Mouse (Mus musculus) hindbrain, embryonic 15.5 days (tissue): ENCODE data around the gene Lrrc25. TPM values are rescaled to one million over a fixed set of nuclear protein-coding genes. Genes with fewer than 3 reads are reported as not detected.
A peak's percentile ranks its signal among the peaks of the same experiment; 100 is the strongest.
"Not testable (repeated sequence)": the region's sequence is repeated elsewhere in the genome, so short reads cannot be mapped to it uniquely, and the experiment has no call there.

ENCODE experiments used
- ATAC-seq: fragments of 200-750 bp; cut with Nextera tagmentation; 2 replicates; pipeline ENCODE4 v1.8.0; 2017; ENCODE audit warnings: low read depth, moderate number of reproducible peaks, moderate TSS enrichment; ENCODE audit not compliant: low FRiP score
- H3K27ac ChIP-seq: fragments of 300-500 bp; sonication (generic); replicated peaks from 2 replicates; pipeline ENCODE4 v1.5.1; 2015; ENCODE audit warnings: mild to moderate bottlenecking, inconsistent platforms
- H3K27me3 ChIP-seq: fragments of 300-500 bp; sonication (generic); 2 replicates; pipeline ENCODE4 v1.6.1; 2015; ENCODE audit warnings: control low read depth, inconsistent platforms
- H3K36me3 ChIP-seq: fragments of 300-500 bp; sonication (generic); 2 replicates; pipeline ENCODE4 v1.6.1; 2015; ENCODE audit warnings: control low read depth, inconsistent platforms
- H3K4me1 ChIP-seq: fragments of 300-500 bp; sonication (generic); replicated peaks from 2 replicates; pipeline ENCODE4 v1.6.1; 2015; ENCODE audit warnings: control low read depth, inconsistent platforms
- H3K4me2 ChIP-seq: fragments of 300-500 bp; sonication (generic); 2 replicates; pipeline ENCODE4 v1.6.1; 2015; ENCODE audit warnings: moderate library complexity, mild to moderate bottlenecking, inconsistent platforms
- H3K4me3 ChIP-seq: fragments of 300-500 bp; sonication (generic); 2 replicates; pipeline ENCODE4 v1.5.1; 2015; ENCODE audit warnings: mild to moderate bottlenecking, inconsistent platforms
- H3K9ac ChIP-seq: fragments of 300-500 bp; sonication (generic); 2 replicates; pipeline ENCODE4 v1.6.1; 2015; ENCODE audit warnings: inconsistent platforms
- H3K9me3 ChIP-seq: fragments of 300-500 bp; sonication (generic); 2 replicates; pipeline ENCODE4 v1.6.1; 2016; ENCODE audit warnings: control low read depth, inconsistent platforms
- WGBS: fragments of 180-500 bp; shearing (Covaris S2); methylation state at CpG from one replicate; pipeline ENCODE4 v1.1.7; 2015; 5-methylcytosine and 5-hydroxymethylcytosine counted together
- polyA plus RNA-seq: library from polyadenylated mRNA; unstranded; fragments of >200 nt; fragmentation: Nextera tagmentation; extraction: Ambion mirVana; gene quantifications from 2 replicates; pipeline ENCODE4 v1.2.1, GENCODE M21; 2015

Lrrc25 gene
- polyA plus RNA-seq: 1.1 and 2.2 TPM in 2 replicates

- no peak for ATAC-seq
These were observed at the start of gene Lrrc25 for GRCm38 (mm10) chr8:70615894-70616293. Lrrc25 (plus strand) TSS chr8:70616155.

DNA sequence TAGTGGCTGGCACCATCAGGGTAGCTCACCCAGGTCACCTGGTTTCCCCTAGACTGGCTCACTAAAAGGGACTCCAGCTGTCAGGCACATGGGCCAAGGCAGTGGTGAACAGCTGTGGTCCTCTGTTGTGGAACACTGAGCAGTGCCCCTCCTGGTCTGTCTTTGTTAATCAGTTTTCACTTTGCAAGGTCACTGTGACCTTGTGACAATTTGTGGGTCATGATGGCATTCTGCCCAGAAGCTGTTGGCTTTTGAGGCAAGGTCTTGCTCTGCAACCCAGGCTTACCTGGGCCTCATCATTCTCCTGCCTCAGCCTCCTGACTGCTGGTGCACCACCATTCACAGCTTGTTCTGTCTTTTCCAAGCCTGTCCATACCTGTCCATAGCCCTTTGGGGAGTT, 45.6 kb upstream of the Lrrc25 start:
- no peaks in the 10 kb centered on the region for H3K9me3 ChIP-seq
- peak; percentile 23; the same call in 1 of the 2 replicates for ATAC-seq
- H3K27me3 ChIP-seq: no peaks in the 10 kb centered on the region
- no peaks in the 10 kb centered on the region for H3K36me3 ChIP-seq
- no peak overlapping the region for H3K4me3 ChIP-seq
- 0 out of 2 replicates have a peak, but pooled peaks cover 3% of the 10 kb centered on the region for H3K4me1 ChIP-seq
- H3K27ac ChIP-seq: no peak overlapping the region
- no peak overlapping the region for H3K9ac ChIP-seq
- H3K4me2 ChIP-seq: no peak overlapping the region

More at GRCm38 (mm10) chr8:70615894-70616293, at the start of gene Lrrc25:
- no peaks in the 10 kb centered on the region for H3K9me3 ChIP-seq
- no peaks in the 10 kb centered on the region for H3K36me3 ChIP-seq
- peaks cover 9% of the 10 kb centered on the region for H3K4me1 ChIP-seq
- H3K27ac ChIP-seq: no peak within 1 kb of the TSS
- 84% methylated on average over 3 of the region's 3 CpGs for WGBS
- no peak within 1 kb of the TSS for H3K4me3 ChIP-seq
- H3K4me2 ChIP-seq: no peak within 1 kb of the TSS
- no peak within 1 kb of the TSS for H3K9ac ChIP-seq
- H3K27me3 ChIP-seq: no peaks in the 10 kb centered on the region

DNA sequence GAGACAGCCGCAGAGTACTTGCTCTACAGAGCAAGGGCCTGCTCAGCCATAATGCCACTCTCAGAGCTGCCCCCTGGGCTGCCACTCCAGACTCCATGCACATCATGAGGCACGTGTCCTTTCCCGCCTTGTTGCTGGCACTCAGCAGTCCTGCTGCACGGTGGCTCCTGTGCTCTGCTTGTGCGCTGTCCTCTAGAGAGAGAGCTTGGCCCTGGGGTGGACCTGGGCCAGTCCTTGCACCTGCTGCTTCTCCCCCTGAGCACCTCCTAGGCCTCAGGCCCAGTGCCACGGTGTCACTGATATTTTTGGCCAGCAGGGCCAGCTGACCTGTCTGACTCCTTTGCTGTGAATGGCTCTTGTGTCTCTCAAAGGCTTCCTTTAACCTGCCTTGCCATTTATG, 45.0 kb upstream of the Lrrc25 start:
- Histone ChIP-seq H3K9me3 (no peaks in the 10 kb centered on the region), H3K9ac (no peak overlapping the region), H3K36me3 (no peaks in the 10 kb centered on the region), H3K27me3 (no peaks in the 10 kb centered on the region), H3K4me3 (no peak overlapping the region), H3K27ac (no peak overlapping the region), H3K4me1 (no peaks in the 10 kb centered on the region), H3K4me2 (no peak overlapping the region)
- WGBS: 76% methylated on average over 6 of the region's 6 CpGs
- ATAC-seq: no peak; the same call in 1 of the 2 replicates

DNA sequence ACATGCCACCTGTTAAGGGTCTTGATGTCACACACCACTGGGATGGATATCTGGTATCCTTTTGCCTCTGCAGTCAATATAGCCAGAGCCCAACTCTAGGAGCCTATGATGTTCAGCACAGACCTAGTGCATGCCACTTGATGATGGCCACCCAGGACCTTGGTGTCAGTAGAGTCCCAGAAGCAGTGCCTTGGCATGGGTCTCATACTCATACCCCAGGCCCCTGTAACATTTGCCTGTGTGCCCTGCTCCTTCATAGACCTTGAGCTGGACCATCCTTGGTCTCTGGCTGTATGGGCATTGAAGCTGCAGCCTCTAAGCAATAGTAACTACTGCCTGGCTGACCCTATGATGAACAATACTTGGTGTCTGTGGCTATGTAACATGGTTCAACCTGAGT, 41.7 kb upstream of the Lrrc25 start:
- Histone ChIP-seq H3K4me1 (no peaks in the 10 kb centered on the region), H3K9ac (no peak overlapping the region), H3K4me2 (no peak overlapping the region), H3K4me3 (no peak overlapping the region), H3K27me3 (no peaks in the 10 kb centered on the region), H3K36me3 (peaks cover 8% of the 10 kb centered on the region; the same call in 1 of the 2 replicates), H3K9me3 (no peaks in the 10 kb centered on the region), H3K27ac (no peak overlapping the region)
- ATAC-seq: no peak

DNA sequence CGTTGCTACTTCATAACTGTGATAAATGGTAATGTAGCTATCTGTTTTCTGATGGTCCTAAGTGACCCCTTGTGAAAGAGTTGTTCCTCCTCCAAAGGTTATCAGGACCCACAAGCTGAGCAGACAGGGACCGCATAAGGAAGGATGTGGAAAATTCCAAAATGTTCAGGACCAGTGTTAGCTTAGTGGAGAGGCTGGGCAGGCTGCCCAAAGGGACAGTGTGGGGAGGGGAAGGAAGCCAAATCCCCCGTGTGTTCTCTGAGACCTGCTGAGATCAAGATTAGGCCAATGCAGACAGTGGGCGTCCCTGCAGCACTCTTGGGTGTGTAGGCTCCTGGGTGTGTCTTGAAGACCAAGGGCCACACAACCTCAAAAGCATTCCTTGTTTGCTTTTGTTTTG, 41.0 kb upstream of the Lrrc25 start:
- peaks cover 9% of the 10 kb centered on the region; the same call in 1 of the 2 replicates for H3K36me3 ChIP-seq
- H3K4me1 ChIP-seq: no peaks in the 10 kb centered on the region
- no peaks in the 10 kb centered on the region for H3K27me3 ChIP-seq
- H3K9me3 ChIP-seq: no peaks in the 10 kb centered on the region
- no peak overlapping the region for H3K9ac ChIP-seq
- no peak for ATAC-seq
- H3K4me2 ChIP-seq: no peak overlapping the region
- WGBS: 81% methylated on average over 4 of the region's 4 CpGs
- H3K27ac ChIP-seq: no peak overlapping the region
- no peak overlapping the region for H3K4me3 ChIP-seq

- Histone ChIP-seq H3K9me3 (no peaks in the 10 kb centered on the region), H3K4me1 (no peaks in the 10 kb centered on the region), H3K9ac (no peak overlapping the region), H3K4me3 (no peak overlapping the region), H3K36me3 (peaks cover 23% of the 10 kb centered on the region), H3K4me2 (no peak overlapping the region), H3K27me3 (no peaks in the 10 kb centered on the region), H3K27ac (no peak overlapping the region)
- WGBS: 96% methylated on average over 3 of the region's 3 CpGs
- ATAC-seq: no peak
These were observed 38.7 kb upstream of the Lrrc25 start for GRCm38 (mm10) chr8:70577207-70577606.

- Histone ChIP-seq H3K4me2 (no peak overlapping the region), H3K9ac (no peak overlapping the region), H3K9me3 (no peaks in the 10 kb centered on the region), H3K4me3 (no peak overlapping the region), H3K36me3 (peaks cover 58% of the 10 kb centered on the region), H3K27ac (no peak overlapping the region; the same call in 1 of the 2 replicates), H3K27me3 (no peaks in the 10 kb centered on the region), H3K4me1 (no peaks in the 10 kb centered on the region)
- 83% methylated on average over 18 of the region's 18 CpGs for WGBS
- ATAC-seq: peak; percentile 31; the same call in 1 of the 2 replicates
These were observed 32.2 kb upstream of the Lrrc25 start for GRCm38 (mm10) chr8:70583476-70584387.

DNA sequence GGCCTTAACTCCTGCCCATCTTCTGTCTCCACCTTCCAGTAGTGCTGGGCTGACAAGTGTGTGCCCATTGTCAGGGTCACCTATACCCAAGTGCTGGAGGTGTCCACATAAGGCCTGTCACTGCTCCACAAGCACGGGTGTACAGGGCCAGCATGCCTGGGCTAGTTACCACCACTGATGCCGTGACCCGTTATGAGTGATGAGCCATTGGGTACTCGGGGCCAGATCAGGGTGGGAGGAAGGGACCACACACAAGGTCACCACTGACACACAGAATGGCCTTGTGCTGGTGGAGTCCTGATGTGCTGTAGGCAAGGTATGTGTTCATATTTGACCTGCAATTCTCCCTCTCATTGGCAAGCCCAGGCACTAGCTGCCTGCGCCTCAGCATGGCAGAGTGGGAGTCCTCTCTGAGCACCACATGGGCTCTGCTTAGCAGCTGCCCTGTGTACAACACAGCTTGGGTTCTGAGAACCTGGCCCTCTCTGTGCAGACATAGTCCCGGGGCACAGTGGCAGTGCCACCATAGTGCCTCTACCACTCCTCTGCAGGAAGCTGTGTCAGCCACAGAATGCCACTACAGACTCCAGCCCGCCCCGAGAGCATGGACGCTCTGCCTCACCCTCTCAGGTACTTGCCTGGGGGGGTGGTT, 31.2 kb upstream of the Lrrc25 start:
- no peak overlapping the region for H3K4me3 ChIP-seq
- H3K27me3 ChIP-seq: no peaks in the 10 kb centered on the region
- no peaks in the 10 kb centered on the region for H3K4me1 ChIP-seq
- H3K9me3 ChIP-seq: no peaks in the 10 kb centered on the region
- no peak for ATAC-seq
- WGBS: 93% methylated on average over 9 of the region's 9 CpGs
- no peak overlapping the region for H3K9ac ChIP-seq
- H3K36me3 ChIP-seq: peaks cover 51% of the 10 kb centered on the region
- H3K4me2 ChIP-seq: no peak overlapping the region
- H3K27ac ChIP-seq: no peak overlapping the region

- Histone ChIP-seq H3K4me3 (no peak overlapping the region), H3K36me3 (peaks cover 48% of the 10 kb centered on the region), H3K9ac (no peak overlapping the region), H3K4me2 (no peak overlapping the region), H3K27ac (no peak overlapping the region), H3K27me3 (no peaks in the 10 kb centered on the region), H3K4me1 (no peaks in the 10 kb centered on the region), H3K9me3 (no peaks in the 10 kb centered on the region)
- ATAC-seq: peak; percentile 35
- WGBS: 40% methylated on average over 7 of the region's 7 CpGs
These were observed 30.7 kb upstream of the Lrrc25 start for GRCm38 (mm10) chr8:70585258-70585652.

DNA sequence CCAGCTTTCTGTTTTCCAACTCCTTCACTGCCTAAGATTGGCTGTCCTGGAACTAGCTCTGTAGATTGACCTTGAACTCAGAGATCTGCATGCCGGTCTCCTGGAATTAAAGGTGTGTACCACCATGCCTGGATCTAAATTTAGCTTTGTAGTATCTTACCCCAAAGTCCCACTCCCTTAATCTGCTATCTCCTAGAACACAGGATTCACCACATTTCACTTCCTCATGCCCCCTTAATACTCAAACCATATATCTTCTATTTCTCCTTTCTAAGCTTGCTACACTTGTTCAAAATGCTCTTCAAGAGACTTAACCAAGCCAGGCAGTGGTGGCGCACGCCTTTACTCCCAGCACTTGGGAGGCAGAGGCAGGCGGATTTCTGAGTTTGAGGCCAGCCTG, 28.0 kb upstream of the Lrrc25 start:
- 94% methylated on average over 4 of the region's 4 CpGs for WGBS
- not testable (repeated sequence) for H3K4me2 ChIP-seq, H3K9me3 ChIP-seq, H3K27ac ChIP-seq, H3K4me3 ChIP-seq, H3K9ac ChIP-seq, H3K4me1 ChIP-seq, H3K27me3 ChIP-seq, ATAC-seq
- peaks cover 35% of the 10 kb centered on the region for H3K36me3 ChIP-seq

DNA sequence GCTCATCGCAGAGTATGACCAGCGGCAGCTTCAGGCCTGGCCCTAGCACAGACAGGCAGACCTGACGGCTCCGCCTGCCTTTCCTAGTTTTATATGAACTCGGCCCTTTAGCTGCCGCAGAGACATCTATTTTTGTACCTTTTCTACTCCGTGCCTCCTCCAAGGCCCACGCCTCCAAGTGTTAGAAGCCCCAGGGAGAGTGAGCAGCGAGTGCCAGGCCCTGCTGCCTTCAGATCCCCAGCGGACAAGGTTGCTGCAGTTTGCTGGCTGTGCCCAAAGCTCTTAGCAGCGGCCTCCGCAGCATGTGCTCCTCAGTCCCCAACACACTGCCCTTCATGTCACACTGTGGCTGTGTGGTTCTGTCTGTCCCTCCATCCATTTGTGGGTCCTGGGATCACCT, 24.4 kb upstream of the Lrrc25 start:
- no peak overlapping the region for H3K4me3 ChIP-seq
- no peak overlapping the region for H3K27ac ChIP-seq
- H3K4me1 ChIP-seq: peaks cover 25% of the 10 kb centered on the region
- H3K9me3 ChIP-seq: no peaks in the 10 kb centered on the region
- no peak overlapping the region for H3K9ac ChIP-seq
- H3K4me2 ChIP-seq: no peak overlapping the region
- no peak for ATAC-seq
- no peaks in the 10 kb centered on the region for H3K27me3 ChIP-seq
- H3K36me3 ChIP-seq: peaks cover 8% of the 10 kb centered on the region
- 94% methylated on average over 12 of the region's 12 CpGs for WGBS

GRCm38 (mm10) chr8:70593173-70593572, 22.8 kb upstream of the Lrrc25 start:
- Histone ChIP-seq H3K9me3 (no peaks in the 10 kb centered on the region), H3K27me3 (no peaks in the 10 kb centered on the region), H3K27ac (peak overlapping the region; percentile 77; the same call in 1 of the 2 replicates), H3K4me2 (peak overlapping the region; percentile 96; the same call in 1 of the 2 replicates), H3K36me3 (peaks cover 6% of the 10 kb centered on the region; the same call in 1 of the 2 replicates), H3K9ac (no peak overlapping the region), H3K4me1 (peaks cover 41% of the 10 kb centered on the region), H3K4me3 (no peak overlapping the region)
- ATAC-seq: no peak
- 50% methylated on average over 8 of the region's 8 CpGs for WGBS
